Mouse (Mus musculus): ENCODE measurements around the gene Lmntd1. TPM values are rescaled to one million over a fixed set of nuclear protein-coding genes. Genes with fewer than 3 reads are reported as not detected.

Lmntd1 gene
- polyA plus RNA-seq, 1 experiment from 2014 or later, result 0.78 TPM

DNA sequence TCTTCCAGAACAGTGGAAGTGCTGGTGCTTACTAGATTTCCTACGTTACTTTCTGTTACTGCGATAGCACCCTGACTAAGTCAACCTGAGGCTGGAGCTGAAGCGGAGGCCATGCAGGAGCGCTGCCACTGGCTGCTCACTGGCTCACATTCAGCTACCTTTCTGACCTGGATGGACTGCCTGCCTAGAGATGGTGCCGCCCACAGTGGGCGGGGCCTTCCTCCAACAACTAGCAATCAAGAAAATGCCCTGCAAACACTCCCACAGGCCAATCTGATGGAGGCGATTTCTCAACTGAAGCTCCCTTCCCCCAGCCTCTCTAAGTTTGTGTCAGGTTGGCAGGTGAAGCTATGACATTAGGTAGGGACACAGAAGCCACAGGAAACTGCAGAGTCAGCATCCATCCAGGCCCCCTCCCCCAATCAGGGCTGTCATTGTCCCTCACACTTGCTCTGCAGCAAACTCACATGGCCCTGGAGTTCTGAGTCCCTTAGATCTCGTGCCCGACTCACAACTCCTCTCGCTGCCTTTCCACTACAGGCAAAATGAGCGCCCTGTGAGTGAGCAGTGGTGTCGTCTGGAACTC, 252.9 kb downstream of the Lmntd1 start:
- H3K4me1 ChIP-seq (replicated peaks), result peaks cover 4% of the 10 kb centered on the region; the same call in 1 of the 2 replicates
- no peaks in the 10 kb centered on the region for H3K36me3 ChIP-seq
- H3K9me3 ChIP-seq, result no peaks in the 10 kb centered on the region
- H3K4me2 ChIP-seq (replicated peaks), result no peak overlapping the region
- 66% methylated on average over 12 of the region's 12 CpGs for WGBS
- H3K27ac ChIP-seq, result no peak overlapping the region
- H3K4me3 ChIP-seq (replicated peaks), result no peak overlapping the region
- H3K9ac ChIP-seq (replicated peaks), result no peak overlapping the region
- no peak for ATAC-seq
- no peaks in the 10 kb centered on the region for H3K27me3 ChIP-seq

- no peak overlapping the region for H3K4me3 ChIP-seq (replicated peaks)
- H3K27ac ChIP-seq, result no peak overlapping the region
- 43% methylated on average over 26 of the region's 26 CpGs for WGBS
- H3K9ac ChIP-seq (replicated peaks), result no peak overlapping the region
- H3K27me3 ChIP-seq, result no peaks in the 10 kb centered on the region
- peaks cover 4% of the 10 kb centered on the region; the same call in 1 of the 2 replicates for H3K4me1 ChIP-seq (replicated peaks)
- 0 out of 2 replicates have a peak, but pooled peaks cover 4% of the 10 kb centered on the region for H3K9me3 ChIP-seq
- H3K36me3 ChIP-seq, result no peaks in the 10 kb centered on the region
- no peak overlapping the region; the same call in 1 of the 2 replicates for H3K4me2 ChIP-seq (replicated peaks)
- ATAC-seq, result 0 out of 2 replicates have a peak, but pooled peaks have one; percentile 24
Measured at GRCm38 (mm10) chr6:145359470-145360430, 254.4 kb downstream of the Lmntd1 start.

DNA sequence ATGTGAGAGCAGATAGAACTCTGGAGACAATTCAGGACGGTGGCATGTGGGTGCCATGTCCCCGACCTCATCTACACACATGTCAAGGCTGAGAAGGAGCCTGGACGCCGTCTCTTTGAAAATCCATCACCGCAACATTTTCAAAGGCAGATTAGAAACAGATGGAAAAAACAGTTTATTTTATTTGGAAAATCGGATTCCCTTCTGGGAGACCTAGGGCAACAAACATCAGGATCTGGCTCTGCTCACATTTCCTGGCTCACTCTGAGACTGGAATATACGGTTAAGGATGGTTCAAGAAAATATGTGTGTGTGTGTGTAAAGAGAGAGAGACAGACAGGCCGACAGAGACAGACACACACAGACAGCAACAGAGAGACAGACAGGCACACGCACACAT, 256.1 kb downstream of the Lmntd1 start:
- Histone ChIP-seq H3K27ac (no peak overlapping the region), H3K9me3 (0 out of 2 replicates have a peak, but pooled peaks cover 4% of the 10 kb centered on the region), H3K4me2 (replicated peaks) (no peak overlapping the region), H3K36me3 (no peaks in the 10 kb centered on the region), H3K4me1 (replicated peaks) (peaks cover 4% of the 10 kb centered on the region; the same call in 1 of the 2 replicates), H3K9ac (replicated peaks) (0 out of 2 replicates have a peak overlapping the region, but pooled peaks have one; percentile 14), H3K4me3 (replicated peaks) (no peak overlapping the region), H3K27me3 (no peaks in the 10 kb centered on the region)
- ATAC-seq, result no peak
- WGBS, result 80% methylated on average over 9 of the region's 9 CpGs

GRCm38 (mm10) chr6:145353806-145354205, 260.3 kb downstream of the Lmntd1 start:
- ATAC-seq, result no peak
- Histone ChIP-seq H3K4me3 (replicated peaks) (no peak overlapping the region), H3K4me2 (replicated peaks) (no peak overlapping the region), H3K27me3 (no peaks in the 10 kb centered on the region), H3K9ac (replicated peaks) (no peak overlapping the region), H3K36me3 (no peaks in the 10 kb centered on the region), H3K9me3 (0 out of 2 replicates have a peak, but pooled peaks cover 4% of the 10 kb centered on the region), H3K27ac (no peak overlapping the region), H3K4me1 (replicated peaks) (no peaks in the 10 kb centered on the region)
- 96% methylated on average over 5 of the region's 5 CpGs for whole genome bisulfite sequencing

DNA sequence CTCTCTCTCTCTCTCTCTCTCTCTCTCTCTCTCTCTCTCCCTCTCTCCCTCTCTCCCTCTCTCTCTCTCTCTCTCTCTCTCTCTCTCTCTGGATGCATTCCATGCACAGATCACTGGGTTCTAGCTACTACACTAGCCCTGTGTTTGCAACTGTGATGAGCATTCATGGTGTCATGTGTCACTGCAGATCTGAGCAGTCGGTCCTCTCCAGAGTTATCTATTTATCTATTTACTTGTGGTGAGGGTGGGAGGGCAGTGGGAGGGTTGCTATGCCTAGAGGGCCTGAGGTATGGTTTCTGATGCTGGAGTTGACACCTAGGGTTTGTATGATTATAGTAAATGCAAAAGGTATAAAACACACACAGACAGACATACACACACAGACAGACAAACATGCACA, 261.4 kb downstream of the Lmntd1 start:
- H3K9me3 ChIP-seq, result 0 out of 2 replicates have a peak, but pooled peaks cover 4% of the 10 kb centered on the region
- 40% methylated on average over 1 of the region's 1 CpGs for WGBS
- H3K36me3 ChIP-seq, result no peaks in the 10 kb centered on the region
- ATAC-seq, result no peak
- H3K9ac ChIP-seq (replicated peaks), result no peak overlapping the region
- H3K27me3 ChIP-seq, result no peaks in the 10 kb centered on the region
- H3K4me3 ChIP-seq (replicated peaks), result no peak overlapping the region
- H3K27ac ChIP-seq, result no peak overlapping the region
- no peaks in the 10 kb centered on the region for H3K4me1 ChIP-seq (replicated peaks)
- H3K4me2 ChIP-seq (replicated peaks), result no peak overlapping the region

- Histone ChIP-seq H3K4me3 (replicated peaks) (no peak overlapping the region), H3K36me3 (no peaks in the 10 kb centered on the region), H3K4me1 (replicated peaks) (no peaks in the 10 kb centered on the region), H3K9ac (replicated peaks) (no peak overlapping the region), H3K4me2 (replicated peaks) (no peak overlapping the region), H3K27me3 (no peaks in the 10 kb centered on the region), H3K27ac (no peak overlapping the region), H3K9me3 (no peaks in the 10 kb centered on the region)
- ATAC-seq, result no peak
- 64% methylated on average over 9 of the region's 9 CpGs for WGBS
Measured at GRCm38 (mm10) chr6:145348196-145348915, 265.8 kb downstream of the Lmntd1 start.

GRCm38 (mm10) chr6:145347641-145348040, 266.5 kb downstream of the Lmntd1 start:
- 83% methylated on average over 6 of the region's 6 CpGs for WGBS
- Histone ChIP-seq H3K27ac (no peak overlapping the region), H3K36me3 (no peaks in the 10 kb centered on the region), H3K9me3 (no peaks in the 10 kb centered on the region), H3K4me1 (replicated peaks) (no peaks in the 10 kb centered on the region), H3K9ac (replicated peaks) (no peak overlapping the region), H3K4me2 (replicated peaks) (no peak overlapping the region), H3K4me3 (replicated peaks) (no peak overlapping the region), H3K27me3 (no peaks in the 10 kb centered on the region)
- ATAC-seq, result no peak; the same call in 1 of the 2 replicates

- Histone ChIP-seq H3K27me3 (no peaks in the 10 kb centered on the region), H3K36me3 (no peaks in the 10 kb centered on the region), H3K9me3 (no peaks in the 10 kb centered on the region), H3K4me2 (replicated peaks) (no peak overlapping the region), H3K4me1 (replicated peaks) (no peaks in the 10 kb centered on the region), H3K9ac (replicated peaks) (no peak overlapping the region), H3K27ac (no peak overlapping the region), H3K4me3 (replicated peaks) (no peak overlapping the region)
- no peak; the same call in 1 of the 2 replicates for ATAC-seq
- WGBS, result 78% methylated on average over 11 of the region's 11 CpGs
Measured at GRCm38 (mm10) chr6:145346789-145347557, 267.1 kb downstream of the Lmntd1 start.

DNA sequence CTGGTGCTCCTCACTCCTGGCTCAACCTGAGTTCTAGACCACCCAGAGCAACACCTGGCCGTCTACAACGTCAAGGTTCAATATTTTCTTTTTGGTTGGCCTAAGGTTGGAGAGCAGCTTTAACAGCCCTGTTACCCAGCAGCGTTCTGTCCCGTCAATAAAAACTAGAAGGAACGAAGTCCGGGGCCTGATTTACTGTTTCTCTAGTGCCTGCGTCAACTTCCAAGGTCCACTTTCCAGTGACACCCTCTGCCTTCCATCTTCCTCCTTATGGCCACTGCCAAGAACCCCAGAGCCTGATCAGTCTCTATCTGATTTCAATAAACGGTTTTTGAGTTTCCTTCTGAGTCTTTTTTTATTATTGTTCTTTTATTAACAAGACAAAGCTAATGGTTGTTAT, 267.8 kb downstream of the Lmntd1 start:
- no peak for ATAC-seq

DNA sequence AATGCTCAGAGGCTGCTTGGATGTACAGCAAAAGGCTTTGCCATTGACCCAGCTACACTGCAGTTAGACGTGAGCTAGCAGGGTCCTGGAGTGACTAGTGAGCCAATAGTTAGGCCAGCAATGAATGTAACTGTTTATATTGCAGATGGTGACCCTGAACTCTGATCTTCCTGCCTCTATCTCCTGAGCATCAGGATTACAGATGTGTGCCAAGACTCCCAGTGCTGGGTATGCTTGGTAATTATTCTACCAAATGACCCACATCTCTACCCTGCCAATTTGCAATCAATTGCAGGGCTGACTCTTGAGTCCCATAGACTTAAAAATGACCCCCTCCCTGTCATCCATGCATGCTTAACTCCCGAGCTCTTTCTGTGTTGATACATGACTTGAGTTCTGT, 269.4 kb downstream of the Lmntd1 start:
- Histone ChIP-seq H3K27me3 (peaks cover under 1% of the 10 kb centered on the region; the same call in 1 of the 2 replicates), H3K27ac (no peak overlapping the region), H3K4me1 (replicated peaks) (0 out of 2 replicates have a peak, but pooled peaks cover 2% of the 10 kb centered on the region), H3K36me3 (no peaks in the 10 kb centered on the region), H3K4me3 (replicated peaks) (no peak overlapping the region), H3K9ac (replicated peaks) (no peak overlapping the region), H3K9me3 (no peaks in the 10 kb centered on the region), H3K4me2 (replicated peaks) (no peak overlapping the region)
- 65% methylated on average over 2 of the region's 2 CpGs for WGBS
- no peak for ATAC-seq

More for the DNA sequence above, 267.8 kb downstream of the Lmntd1 start:
- Histone ChIP-seq H3K9me3 (no peaks in the 10 kb centered on the region), H3K9ac (replicated peaks) (no peak overlapping the region), H3K4me2 (replicated peaks) (no peak overlapping the region), H3K27ac (no peak overlapping the region), H3K27me3 (no peaks in the 10 kb centered on the region), H3K4me3 (replicated peaks) (no peak overlapping the region), H3K4me1 (replicated peaks) (no peaks in the 10 kb centered on the region), H3K36me3 (no peaks in the 10 kb centered on the region)
- WGBS, result 90% methylated on average over 8 of the region's 8 CpGs

- H3K9me3 ChIP-seq, result no peaks in the 10 kb centered on the region
- no peak overlapping the region for H3K27ac ChIP-seq
- no peak for ATAC-seq
- H3K9ac ChIP-seq (replicated peaks), result no peak overlapping the region
- H3K36me3 ChIP-seq, result no peaks in the 10 kb centered on the region
- peaks cover 13% of the 10 kb centered on the region for H3K27me3 ChIP-seq
- 64% methylated on average over 1 of the region's 1 CpGs for WGBS
- H3K4me1 ChIP-seq (replicated peaks), result peaks cover 10% of the 10 kb centered on the region; the same call in 1 of the 2 replicates
- no peak overlapping the region for H3K4me2 ChIP-seq (replicated peaks)
- no peak overlapping the region for H3K4me3 ChIP-seq (replicated peaks)
Measured at GRCm38 (mm10) chr6:145343457-145343856, 270.7 kb downstream of the Lmntd1 start.

All from midbrain, embryonic 13.5 days (tissue).